Comparison of ENCODE assay signal across 8 mouse cellular contexts in the genomic region with DNA sequence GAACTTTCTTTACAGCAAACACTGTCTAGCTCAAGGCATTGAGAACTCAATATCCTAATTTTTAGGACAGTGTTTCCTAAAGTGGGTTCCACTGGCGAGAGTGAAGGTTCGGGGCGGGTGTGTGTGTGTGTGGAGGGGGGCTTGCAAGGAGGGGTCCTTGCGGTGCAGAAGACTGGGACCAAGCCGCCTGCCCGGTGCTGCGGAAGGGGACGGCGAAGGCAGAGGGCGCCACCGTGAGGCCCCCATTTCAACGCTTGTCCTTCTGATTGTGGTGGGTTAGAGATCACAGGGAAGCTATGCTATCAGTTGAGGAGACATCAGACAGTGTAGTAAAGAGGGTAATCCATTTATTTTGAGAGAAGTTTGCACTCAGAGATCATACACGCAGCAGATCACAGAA.
DNase-seq lines count a peak whose midpoint lies in the region; ATAC-seq and TF ChIP-seq lines count a peak whose summit lies in the region.

No protein-coding gene starts in this region.

- TF ChIP-seq CTCF in heart, adult 2 months (IDR thresholded peaks at IDR 0.05) = 0 out of 2 replicates have a peak, but pooled peaks have one; percentile 8
- 0 out of 2 replicates have a peak, but pooled peaks have one; percentile 2 for TF ChIP-seq CTCF in E14TG2a.4 (conservative IDR thresholded peaks at IDR 0.05; ENCODE audit: low read length)

- H3K4me2 ChIP-seq in forebrain, embryonic 14.5 days (ENCODE audit: low read length) = no peak overlapping the region
- 0 out of 2 replicates have a peak overlapping the region, but pooled peaks have one; percentile 3 for H3K4me2 ChIP-seq in liver, embryonic 11.5 days

- no peaks in the 10 kb centered on the region for H3K27me3 ChIP-seq in heart, adult 2 months (ENCODE audit: control insufficient read depth, insufficient read depth, low read length)
- H3K27me3 ChIP-seq in E14TG2a.4 (ENCODE audit: insufficient read depth, low read length) = peaks cover 4% of the 10 kb centered on the region; the same call in 1 of the 2 replicates
- peaks cover 16% of the 10 kb centered on the region; the same call in 1 of the 2 replicates for H3K27me3 ChIP-seq in forebrain, embryonic 14.5 days (replicated peaks; ENCODE audit: control insufficient read depth, insufficient read depth, low read length)
- H3K27me3 ChIP-seq in liver, embryonic 11.5 days (replicated peaks; ENCODE audit: control insufficient read depth, insufficient read depth, low read length) = no peaks in the 10 kb centered on the region; the same call in 1 of the 2 replicates

- WGBS in heart, adult 2 months = 15% methylated on average over 13 of the region's 13 CpGs
- 3% methylated on average over 13 of the region's 13 CpGs for WGBS in forebrain, embryonic 14.5 days
- WGBS in liver, embryonic 11.5 days = 5% methylated on average over 13 of the region's 13 CpGs

- no peak for DNase-seq in heart, adult 2 months
- DNase-seq in heart, adult 9 months (ENCODE audit: low spot score in 2 of 2) = no peak
- no peak for DNase-seq in forebrain, embryonic 14.5 days (ENCODE audit: low spot score)
- DNase-seq in liver, embryonic 11.5 days (ENCODE audit: low spot score) = no peak
- DNase-seq in urinary bladder, postnatal 25 days (ENCODE audit: low spot score) = no peak
- DNase-seq in adrenal gland, postnatal 4 days (ENCODE audit: low spot score in 2 of 2) = no peak
- DNase-seq in urinary bladder, postnatal 14 days (ENCODE audit: low spot score) = no peak

- H3K4me1 ChIP-seq in heart, adult 2 months (ENCODE audit: control insufficient read depth, insufficient read depth, low read length) = no peaks in the 10 kb centered on the region
- peaks cover 7% of the 10 kb centered on the region; the same call in 1 of the 2 replicates for H3K4me1 ChIP-seq in E14TG2a.4 (replicated peaks; ENCODE audit: low read depth, low read length)
- no peaks in the 10 kb centered on the region for H3K4me1 ChIP-seq in forebrain, embryonic 14.5 days (ENCODE audit: control insufficient read depth, insufficient read depth, low read length)
- H3K4me1 ChIP-seq in liver, embryonic 11.5 days (replicated peaks; ENCODE audit: control insufficient read depth, insufficient read depth, low read length) = no peaks in the 10 kb centered on the region

- peak; percentile 44; the same call in 1 of the 2 replicates for ATAC-seq in forebrain, embryonic 14.5 days
- no peak for ATAC-seq in liver, embryonic 11.5 days (replicated peaks; ENCODE audit: low FRiP score)

- H3K4me3 ChIP-seq in heart, adult 2 months = no peak overlapping the region
- H3K4me3 ChIP-seq in E14TG2a.4 (replicated peaks; ENCODE audit: low read length) = no peak overlapping the region
- H3K4me3 ChIP-seq in forebrain, embryonic 14.5 days (ENCODE audit: low read depth, low read length) = no peak overlapping the region
- H3K4me3 ChIP-seq in liver, embryonic 11.5 days (ENCODE audit: low read depth, low read length) = no peak overlapping the region

- TF ChIP-seq POLR2A in heart, adult 2 months (IDR thresholded peaks at IDR 0.05; ENCODE audit: insufficient read depth, low read depth, low read length) = no peak

- H3K36me3 ChIP-seq in heart, adult 2 months (ENCODE audit: control insufficient read depth, insufficient read depth, low read length) = no peaks in the 10 kb centered on the region
- H3K36me3 ChIP-seq in E14TG2a.4 (ENCODE audit: insufficient read depth, low read length) = no peaks in the 10 kb centered on the region
- no peaks in the 10 kb centered on the region for H3K36me3 ChIP-seq in forebrain, embryonic 14.5 days (ENCODE audit: control insufficient read depth, insufficient read depth, low read length)
- H3K36me3 ChIP-seq in liver, embryonic 11.5 days (ENCODE audit: control insufficient read depth, insufficient read depth, low read length) = no peaks in the 10 kb centered on the region

- intact Hi-C loops in heart, adult 2 months (cut with DNase I) = no loop called here

- no peaks in the 10 kb centered on the region for H3K9me3 ChIP-seq in E14TG2a.4 (ENCODE audit: low read length)
- no peaks in the 10 kb centered on the region for H3K9me3 ChIP-seq in forebrain, embryonic 14.5 days (replicated peaks; ENCODE audit: control insufficient read depth, low read length)
- H3K9me3 ChIP-seq in liver, embryonic 11.5 days (ENCODE audit: control insufficient read depth, low read length) = no peaks in the 10 kb centered on the region

- TF ChIP-seq EP300 in heart, adult 2 months (IDR thresholded peaks at IDR 0.05; ENCODE audit: insufficient read depth, low read depth, low read length) = no peak

- H3K9ac ChIP-seq in heart, adult 2 months (ENCODE audit: low read depth, low read length) = no peak overlapping the region
- no peak overlapping the region for H3K9ac ChIP-seq in forebrain, embryonic 14.5 days (ENCODE audit: low read length)
- no peak overlapping the region for H3K9ac ChIP-seq in liver, embryonic 11.5 days (ENCODE audit: low read depth, low read length)

- no peaks in the 10 kb centered on the region for H3K79me2 ChIP-seq in heart, adult 2 months (replicated peaks; ENCODE audit: control insufficient read depth, insufficient read depth, low read length)

- H3K27ac ChIP-seq in heart, adult 2 months = no peak overlapping the region
- H3K27ac ChIP-seq in forebrain, embryonic 14.5 days (ENCODE audit: low read depth, low read length) = no peak overlapping the region
- H3K27ac ChIP-seq in liver, embryonic 11.5 days (ENCODE audit: low read depth, low read length) = no peak overlapping the region
